Mouse (Mus musculus) C2C12 (cell line): Measurements from ENCODE around the gene Zfhx3.

Experiments
- CEBPB ChIP-seq: IDR thresholded peaks from one replicate; pipeline ENCODE4 v1.6.1; 2011; ENCODE audit warnings: low read depth, mild to moderate bottlenecking, control low read depth, moderate library complexity
- CTCF ChIP-seq: IDR thresholded peaks from one replicate; pipeline ENCODE4 v1.5.1; 2011; ENCODE audit not compliant: control insufficient read depth, insufficient read depth, insufficient read length
- FOSL1 ChIP-seq: IDR thresholded peaks from one replicate; pipeline ENCODE4 v1.8.0; 2011; ENCODE audit warnings: mild to moderate bottlenecking, low read length; ENCODE audit not compliant: poor library complexity, insufficient read depth, severe bottlenecking
- MAX ChIP-seq: IDR thresholded peaks from one replicate; pipeline ENCODE4 v1.6.1; 2011; ENCODE audit warnings: mild to moderate bottlenecking, control low read depth
- MYOD1 ChIP-seq: IDR thresholded peaks from one replicate; pipeline ENCODE4 v1.6.1; 2011; ENCODE audit warnings: low read depth; ENCODE audit not compliant: control insufficient read depth, insufficient read length
- USF1 ChIP-seq: IDR thresholded peaks from one replicate; pipeline ENCODE4 v1.6.1; 2011; ENCODE audit warnings: low read depth, mild to moderate bottlenecking, control low read depth, moderate library complexity

GRCm38 (mm10) chr8:108951560-108951959 lies 1009.1 kb downstream of the Zfhx3 start:
- TF ChIP-seq CTCF, result no peak
- no peak for TF ChIP-seq MYOD1
- no peak for TF ChIP-seq CEBPB
- TF ChIP-seq MAX, result no peak
- no peak for TF ChIP-seq FOSL1
- no peak for TF ChIP-seq USF1
